Mouse (Mus musculus) brain, embryonic 14.5 days (tissue): ENCODE measurements around the gene Vps35l. TPM values are rescaled to one million over a fixed set of nuclear protein-coding genes. Genes with fewer than 3 reads are reported as not detected.
A peak's percentile ranks its signal among the peaks of the same experiment; 100 is the strongest.

ENCODE experiments used
- DNase-seq: peaks from one replicate; pipeline ENCODE4 v3.0.0-alpha.2; 2011; ENCODE audit warnings: low read depth
- CTCF ChIP-seq: fragments of 200-500 bp; IDR thresholded peaks from 2 replicates; pipeline ENCODE4 v1.5.1; 2012; ENCODE audit warnings: inconsistent platforms, mild to moderate bottlenecking, moderate library complexity, borderline replicate concordance; ENCODE audit not compliant: insufficient read depth, insufficient read length; ENCODE audit errors: extremely low read depth
- POLR2A ChIP-seq: fragments of 200-500 bp; IDR thresholded peaks from 2 replicates; pipeline ENCODE4 v1.6.1; 2012; ENCODE audit warnings: mild to moderate bottlenecking, inconsistent platforms, borderline replicate concordance; ENCODE audit not compliant: poor library complexity, insufficient read depth, insufficient read length, severe bottlenecking; ENCODE audit errors: extremely low read depth
- polyA plus RNA-seq: library from polyadenylated mRNA; depleted of rRNA; stranded (reverse); fragments of >200 nt; gene quantifications from 2 replicates; pipeline ENCODE4 v1.2.3, GENCODE M21; 2012; rRNA removed

Gene Vps35l
- polyA plus RNA-seq, 1 experiment, result 91.5 TPM

DNA sequence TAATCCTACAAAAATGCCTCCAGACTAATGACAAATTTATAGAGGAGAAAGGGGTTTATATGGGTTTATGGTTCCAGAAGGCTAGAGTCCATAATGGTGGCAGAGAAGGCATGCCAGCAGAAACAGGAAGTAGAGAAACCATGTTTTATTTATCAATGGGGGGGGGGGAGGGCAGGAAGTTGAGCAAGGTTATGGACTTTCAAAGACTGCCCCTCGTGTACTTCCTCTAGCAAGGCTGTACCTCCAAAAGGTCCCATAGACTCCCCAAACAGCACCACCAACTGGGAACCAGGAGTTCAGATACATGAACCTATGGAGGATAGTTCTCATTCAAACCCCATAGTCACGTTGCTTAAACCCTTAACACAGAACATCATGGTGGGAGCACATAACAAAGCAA, 125.3 kb downstream of the Vps35l start:
- TF ChIP-seq POLR2A (no peak), CTCF (no peak)
- DNase-seq, result no peak

DNA sequence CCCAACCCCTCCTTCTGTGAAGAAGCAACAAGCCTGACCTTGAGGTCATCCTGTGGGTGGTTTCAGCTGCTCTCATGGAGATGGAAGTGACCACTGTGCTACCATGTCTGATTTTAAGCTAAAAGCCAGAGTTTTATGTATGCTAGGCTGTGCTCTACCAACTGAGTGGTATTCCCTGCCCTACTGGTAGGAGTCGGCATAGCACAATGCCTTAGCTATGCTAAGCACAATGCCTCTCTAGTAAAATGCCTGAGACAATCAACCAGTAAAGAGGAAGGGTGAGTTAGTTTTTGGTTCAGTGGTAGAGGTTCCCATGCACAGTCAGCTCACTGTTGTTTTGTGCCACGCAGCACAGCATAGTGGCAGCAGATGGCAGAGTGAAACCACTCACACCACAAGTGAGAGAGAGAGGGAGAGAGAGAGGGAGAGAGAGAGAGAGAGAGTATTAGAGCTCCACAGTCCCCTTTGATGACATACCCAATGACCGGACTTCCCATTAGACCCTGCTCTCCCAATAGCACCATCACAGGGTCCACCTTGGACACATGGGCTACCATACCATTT, 139.5 kb downstream of the Vps35l start:
- no peak for TF ChIP-seq POLR2A
- no peak; the same call in 1 of the 2 replicates for TF ChIP-seq CTCF
- DNase-seq, result peak; percentile 16

DNA sequence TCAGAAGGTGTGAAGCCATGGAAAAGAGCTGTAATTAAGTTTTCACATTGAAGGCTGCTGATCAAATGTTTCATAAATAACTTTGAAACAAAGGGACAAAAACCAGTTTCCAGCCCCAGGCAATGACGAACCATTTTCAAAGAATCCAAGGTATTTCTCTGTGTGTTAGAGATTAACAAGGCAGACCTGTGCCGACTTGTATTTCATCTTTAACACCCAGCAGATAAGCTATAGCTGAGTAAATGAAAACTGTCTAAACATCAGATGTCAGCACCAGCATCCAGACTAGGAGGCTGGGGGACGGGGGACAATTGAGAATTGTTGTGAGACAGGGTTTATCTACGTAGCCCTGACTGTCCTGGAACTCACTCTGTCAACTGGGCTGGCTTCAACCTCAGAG, 143.9 kb downstream of the Vps35l start:
- TF ChIP-seq POLR2A, result no peak
- DNase-seq, result no peak

DNA sequence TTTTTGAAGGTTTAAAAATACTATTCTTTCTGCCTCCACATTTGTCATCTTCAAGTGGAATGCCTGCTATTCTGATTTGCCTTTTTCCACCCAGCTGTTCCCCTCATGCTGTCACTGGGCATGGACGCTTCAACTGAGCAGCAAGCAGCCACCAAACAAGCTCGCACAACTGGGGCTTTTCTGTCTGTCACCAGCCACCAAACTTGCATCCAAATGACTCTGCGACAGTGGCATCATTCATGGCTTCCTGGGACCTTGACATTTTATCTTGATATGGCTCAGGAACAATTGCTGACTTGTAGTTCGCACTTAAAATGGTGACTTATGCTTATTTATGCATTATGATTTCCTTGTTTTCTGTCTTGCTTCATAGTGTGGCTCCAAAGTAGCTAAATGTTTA, 144.9 kb downstream of the Vps35l start:
- TF ChIP-seq CTCF (no peak), POLR2A (no peak)

DNA sequence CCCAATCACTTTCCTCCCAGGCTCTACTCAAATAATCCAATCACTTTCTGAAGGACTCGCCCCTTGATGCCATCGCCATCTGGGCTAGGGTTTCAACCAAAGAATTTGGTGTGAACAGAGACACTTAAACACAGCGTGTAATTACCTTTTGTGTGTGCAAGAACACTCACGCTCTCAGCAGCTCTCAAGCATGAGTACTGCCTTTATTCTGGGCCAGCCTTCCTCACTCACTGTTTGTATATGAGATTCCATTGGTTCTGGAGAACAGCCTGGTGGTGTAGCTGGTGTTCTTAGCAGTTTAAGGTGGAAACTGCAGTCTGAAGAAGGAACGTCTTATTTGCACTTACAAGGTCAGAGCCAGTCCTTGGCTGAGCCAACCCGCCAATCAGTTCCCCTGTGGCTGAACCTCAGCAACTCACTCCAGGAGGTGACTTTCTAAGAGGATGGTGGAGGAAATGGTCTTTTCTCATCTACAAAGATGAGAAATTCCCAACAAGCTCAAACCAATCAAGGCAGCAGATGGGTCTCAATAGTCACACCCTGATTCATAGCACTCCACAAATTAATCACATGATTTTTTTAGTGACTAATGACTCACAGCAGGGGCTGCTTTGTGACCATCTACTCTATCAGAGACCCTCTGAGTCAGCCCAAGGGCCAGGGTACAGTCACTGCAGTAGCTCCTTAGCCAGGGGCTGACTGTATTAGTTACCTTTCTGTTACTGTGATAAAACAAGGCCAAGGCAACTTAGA, 147.5 kb downstream of the Vps35l start:
- DNase-seq, result peak; percentile 67
- TF ChIP-seq CTCF, result no peak
- TF ChIP-seq POLR2A, result no peak

More for the DNA sequence above, 144.9 kb downstream of the Vps35l start:
- DNase-seq, result no peak

DNA sequence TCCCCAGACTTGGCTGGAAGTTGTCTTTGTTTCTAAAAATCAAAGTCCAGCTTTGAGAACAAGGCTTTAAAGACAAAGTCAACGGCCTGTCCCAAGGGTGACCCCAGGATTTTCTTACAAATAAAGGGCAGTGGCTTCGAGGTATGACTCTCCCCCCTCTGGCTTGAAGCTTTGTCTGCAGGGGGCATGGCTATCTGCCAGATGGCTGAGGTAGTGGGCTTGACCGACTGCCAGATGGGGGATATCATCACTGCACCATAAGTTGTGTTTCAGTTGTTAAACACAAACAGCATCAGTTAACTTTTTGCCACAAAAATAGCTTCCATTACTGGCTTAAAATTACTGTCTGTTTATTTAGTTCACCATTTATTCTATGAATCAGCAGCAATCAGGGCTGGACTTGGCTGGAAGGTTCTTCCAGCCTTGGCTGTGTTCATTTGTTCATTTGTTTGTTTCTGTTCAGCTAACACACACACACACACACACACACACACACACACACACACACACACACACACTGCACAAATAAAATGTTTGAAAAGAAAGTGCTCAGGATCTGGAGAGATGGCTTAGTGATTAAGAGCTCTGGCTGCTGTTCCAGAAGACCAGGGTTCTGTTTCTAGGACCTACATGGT, 149.1 kb downstream of the Vps35l start:
- DNase-seq, result peak; percentile 73
- no peak for TF ChIP-seq CTCF
- TF ChIP-seq POLR2A, result no peak

Other genes starting within 250 kb of the Vps35l start
- 1.9 and 3.3 TPM in 2 replicates for gene Itpripl2, start 248.3 kb upstream of the Vps35l start, polyA plus RNA-seq
- gene Coq7, start 206.9 kb upstream of the Vps35l start, polyA plus RNA-seq, result 56.3 and 75.3 TPM in 2 replicates
- gene Tmc7, start 155.5 kb upstream of the Vps35l start, polyA plus RNA-seq, result 8.3 and 9.2 TPM in 2 replicates
- gene Tmc5, start 142.9 kb upstream of the Vps35l start, polyA plus RNA-seq, result 0.26 and 0.30 TPM in 2 replicates
- 154 and 228 TPM in 2 replicates for gene Gde1, start 34.4 kb upstream of the Vps35l start, polyA plus RNA-seq
- 49.5 and 53.2 TPM in 2 replicates for gene Ccp110, start 27.7 kb upstream of the Vps35l start, polyA plus RNA-seq
- 4.1 and 6.1 TPM in 2 replicates for gene Iqck, start 115.5 kb downstream of the Vps35l start, polyA plus RNA-seq
- gene Knop1, start 116.0 kb downstream of the Vps35l start, polyA plus RNA-seq, result 33.5 and 37.0 TPM in 2 replicates